Mouse (Mus musculus): ENCODE data around the gene Olfr914.

- no peak for TF ChIP-seq POLR2A (IDR thresholded peaks at IDR 0.05; ENCODE audit: borderline replicate concordance, extremely low read depth, low read depth, low read length)
- no peak for TF ChIP-seq CTCF (IDR thresholded peaks at IDR 0.05; ENCODE audit: insufficient read depth, low read length)
These were observed 13.8 kb upstream of the Olfr914 start for GRCm38 (mm10) chr9:38591056-38591455.

Data from lung, adult 2 months (tissue).